Mouse (Mus musculus) forebrain, embryonic 12.5 days (tissue): ENCODE measurements around the gene Atrnl1. TPM values are rescaled to one million over a fixed set of nuclear protein-coding genes. Genes with fewer than 3 reads are reported as not detected.

ENCODE experiments used
- ATAC-seq: fragments of 200-750 bp; cut with Nextera tagmentation; 2 replicates; pipeline ENCODE4 v1.8.0; 2017; ENCODE audit warnings: moderate TSS enrichment; ENCODE audit not compliant: low FRiP score
- H3K27ac ChIP-seq: fragments of 300-500 bp; sonication (generic); 2 replicates; pipeline ENCODE4 v1.5.1; 2016; ENCODE audit warnings: mild to moderate bottlenecking
- H3K27me3 ChIP-seq: fragments of 300-500 bp; sonication (generic); 2 replicates; pipeline ENCODE4 v1.6.1; 2016; ENCODE audit warnings: mild to moderate bottlenecking
- H3K36me3 ChIP-seq: fragments of 300-500 bp; sonication (generic); replicated peaks from 2 replicates; pipeline ENCODE4 v1.6.1; 2016; ENCODE audit warnings: mild to moderate bottlenecking
- H3K4me1 ChIP-seq: fragments of 300-500 bp; sonication (generic); 2 replicates; pipeline ENCODE4 v1.6.1; 2016
- H3K4me2 ChIP-seq: fragments of 300-500 bp; sonication (generic); 2 replicates; pipeline ENCODE4 v1.6.1; 2016; ENCODE audit warnings: mild to moderate bottlenecking, moderate library complexity
- H3K4me3 ChIP-seq: fragments of 300-500 bp; sonication (generic); replicated peaks from 2 replicates; pipeline ENCODE4 v1.5.1; 2016; ENCODE audit warnings: mild to moderate bottlenecking
- H3K9ac ChIP-seq: fragments of 300-500 bp; sonication (generic); 2 replicates; pipeline ENCODE4 v1.6.1; 2016; ENCODE audit warnings: mild to moderate bottlenecking
- H3K9me3 ChIP-seq: fragments of 300-500 bp; sonication (generic); 2 replicates; pipeline ENCODE4 v1.6.1; 2016
- WGBS: fragments of 180-500 bp; shearing (Covaris S2); methylation state at CpG from one replicate; pipeline ENCODE4 v1.1.7; 2016; 5-methylcytosine and 5-hydroxymethylcytosine counted together
- polyA plus RNA-seq: library from polyadenylated mRNA; unstranded; fragments of >200 nt; fragmentation: Nextera tagmentation; extraction: Ambion mirVana; gene quantifications from 2 replicates; pipeline ENCODE4 v1.2.1, GENCODE M21; 2016

Atrnl1 gene
- polyA plus RNA-seq, 1 experiment from 2014 or later: 7.8 TPM

DNA sequence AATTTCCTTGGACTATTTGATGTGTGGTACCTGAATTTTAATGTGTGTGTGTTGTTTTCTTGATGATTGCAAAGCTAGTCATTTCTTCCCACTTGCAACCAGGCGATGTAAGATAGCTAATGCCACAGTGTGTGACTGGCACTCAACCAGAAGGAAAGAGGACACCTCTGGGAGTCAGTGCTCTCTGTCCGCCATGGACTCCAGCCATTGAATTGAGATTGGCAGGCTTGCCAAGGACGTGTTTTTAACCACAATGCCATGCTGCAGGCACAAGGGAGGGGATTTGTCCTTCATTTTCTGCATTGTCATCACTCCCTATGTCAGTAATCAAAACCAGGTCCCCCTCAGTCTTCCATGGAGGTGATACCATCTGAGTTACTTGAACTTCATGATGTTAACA, 126.6 kb downstream of the Atrnl1 start:
- H3K27me3 ChIP-seq: no peaks in the 10 kb centered on the region
- H3K9me3 ChIP-seq: no peaks in the 10 kb centered on the region
- no peak overlapping the region for H3K4me3 ChIP-seq
- 82% methylated on average over 3 of the region's 3 CpGs for WGBS
- H3K27ac ChIP-seq: no peak overlapping the region
- ATAC-seq: no peak
- no peak overlapping the region for H3K4me2 ChIP-seq
- no peaks in the 10 kb centered on the region for H3K4me1 ChIP-seq
- no peak overlapping the region for H3K9ac ChIP-seq
- peaks cover 11% of the 10 kb centered on the region for H3K36me3 ChIP-seq

- Histone ChIP-seq H3K27ac (no peak overlapping the region), H3K9ac (no peak overlapping the region), H3K36me3 (no peaks in the 10 kb centered on the region), H3K4me2 (no peak overlapping the region), H3K9me3 (no peaks in the 10 kb centered on the region), H3K27me3 (no peaks in the 10 kb centered on the region), H3K4me3 (no peak overlapping the region), H3K4me1 (no peaks in the 10 kb centered on the region)
- no peak for ATAC-seq
- 64% methylated on average over 9 of the region's 9 CpGs for WGBS
These were observed 134.7 kb downstream of the Atrnl1 start for GRCm38 (mm10) chr19:57745579-57745978.

DNA sequence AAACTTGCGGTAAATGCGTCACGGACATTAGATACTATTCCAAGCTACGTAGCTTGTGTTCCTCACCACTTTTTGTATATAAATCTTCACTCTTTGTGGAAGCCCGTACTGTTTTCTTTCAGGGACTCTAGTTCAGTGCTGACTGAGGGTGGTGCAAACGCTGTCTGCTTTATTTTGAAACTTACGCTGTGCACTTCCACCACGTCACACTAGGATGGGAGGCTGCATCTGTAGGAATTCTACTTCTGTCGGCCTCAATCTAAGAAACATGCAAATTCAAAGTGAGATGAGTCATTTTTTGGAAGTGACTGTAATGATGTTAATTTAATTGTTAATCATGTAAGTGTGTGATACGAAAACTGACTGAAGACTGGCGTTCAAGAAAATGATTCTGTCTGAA, 135.7 kb downstream of the Atrnl1 start:
- Histone ChIP-seq H3K36me3 (no peaks in the 10 kb centered on the region), H3K9ac (no peak overlapping the region), H3K4me2 (no peak overlapping the region), H3K4me3 (no peak overlapping the region), H3K9me3 (no peaks in the 10 kb centered on the region), H3K27ac (no peak overlapping the region), H3K27me3 (no peaks in the 10 kb centered on the region), H3K4me1 (no peaks in the 10 kb centered on the region)
- ATAC-seq: no peak
- WGBS: 91% methylated on average over 11 of the region's 11 CpGs

DNA sequence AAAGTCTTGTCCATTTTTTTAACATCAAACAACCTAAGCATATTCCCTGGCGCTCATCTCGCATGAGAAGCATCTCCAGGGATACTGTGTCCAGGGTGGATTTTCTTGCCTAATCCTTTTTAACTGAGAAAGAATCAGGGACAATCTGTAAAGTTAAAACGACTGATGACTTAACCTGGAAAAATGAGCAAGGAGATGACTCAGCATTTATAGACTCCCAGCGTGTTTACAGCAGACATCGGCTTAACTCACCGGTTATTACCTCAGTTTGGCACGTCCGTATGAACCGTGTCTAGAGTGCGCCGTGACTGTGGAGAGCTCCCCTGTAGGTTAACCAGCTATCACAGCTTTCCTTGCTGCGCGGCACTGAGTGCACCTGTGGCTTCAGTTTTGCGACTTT, 141.4 kb downstream of the Atrnl1 start:
- Histone ChIP-seq H3K4me3 (no peak overlapping the region), H3K27me3 (no peaks in the 10 kb centered on the region), H3K27ac (no peak overlapping the region), H3K9me3 (no peaks in the 10 kb centered on the region), H3K4me2 (no peak overlapping the region), H3K4me1 (no peaks in the 10 kb centered on the region), H3K36me3 (peaks cover 4% of the 10 kb centered on the region; the same call in 1 of the 2 replicates), H3K9ac (no peak overlapping the region)
- 93% methylated on average over 14 of the region's 14 CpGs for WGBS
- ATAC-seq: no peak

DNA sequence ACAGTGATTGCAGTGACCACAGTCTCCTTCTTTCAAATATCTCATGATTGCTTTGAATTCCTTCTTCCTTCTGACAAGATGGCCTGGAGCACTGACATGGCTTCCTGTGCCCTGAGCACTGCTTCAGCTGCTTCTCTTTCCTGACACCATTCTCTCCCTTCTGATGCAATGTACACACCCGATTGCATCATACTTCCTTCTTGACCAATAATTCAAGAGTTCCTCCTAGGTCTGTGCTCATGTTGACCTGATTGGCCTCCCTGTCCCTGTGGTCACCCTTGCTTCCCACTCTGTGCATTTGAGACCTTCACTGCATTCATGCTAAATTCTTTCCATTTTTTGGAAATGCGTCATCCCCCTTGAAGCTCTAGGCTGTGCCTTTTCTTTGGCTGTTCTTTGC, 151.7 kb downstream of the Atrnl1 start:
- ATAC-seq: no peak
- Histone ChIP-seq H3K9ac (no peak overlapping the region), H3K27me3 (no peaks in the 10 kb centered on the region), H3K4me2 (no peak overlapping the region), H3K4me3 (no peak overlapping the region), H3K4me1 (no peaks in the 10 kb centered on the region), H3K36me3 (peaks cover 9% of the 10 kb centered on the region; the same call in 1 of the 2 replicates), H3K27ac (no peak overlapping the region), H3K9me3 (no peaks in the 10 kb centered on the region)
- 96% methylated on average over 2 of the region's 2 CpGs for WGBS

DNA sequence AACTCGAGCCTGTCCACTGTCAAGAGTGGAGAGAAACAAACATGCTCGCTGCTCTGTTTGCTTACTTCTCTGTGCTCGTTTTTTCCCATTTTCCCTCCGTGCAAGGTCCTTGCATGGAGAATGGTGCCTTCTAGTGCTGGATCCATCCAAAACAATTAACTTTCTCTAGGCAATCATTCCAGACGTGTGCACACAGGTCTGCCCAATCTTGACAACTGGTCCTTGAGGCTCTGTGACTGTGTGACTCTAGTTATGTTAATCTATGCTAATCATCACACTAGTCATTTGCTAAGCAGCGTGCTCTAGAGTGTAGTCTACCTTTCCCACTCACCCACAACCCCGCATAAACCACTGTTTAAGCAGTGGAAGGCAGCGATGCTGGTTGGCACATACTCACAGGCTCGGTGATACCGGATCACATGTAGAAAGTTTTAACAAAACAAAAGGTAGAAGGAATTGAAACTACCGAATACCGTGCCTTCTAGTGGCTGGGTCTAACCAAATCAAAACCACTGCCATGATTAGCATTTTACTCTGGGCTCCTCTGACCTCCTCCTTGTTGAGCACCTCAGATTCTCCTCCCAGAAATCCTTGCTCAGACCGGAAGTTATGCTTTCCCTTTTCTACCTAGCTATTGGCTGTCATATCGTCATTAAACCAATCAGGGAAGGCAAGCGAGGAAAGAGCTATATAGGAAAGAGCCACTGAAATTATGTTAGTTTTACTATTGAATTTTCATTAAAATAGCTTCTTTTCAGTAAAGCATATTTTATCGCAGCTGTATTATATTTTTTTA, 153.9 kb downstream of the Atrnl1 start:
- no peak for ATAC-seq
- Histone ChIP-seq H3K9ac (no peak overlapping the region), H3K4me3 (no peak overlapping the region), H3K4me1 (no peaks in the 10 kb centered on the region), H3K27me3 (no peaks in the 10 kb centered on the region), H3K9me3 (no peaks in the 10 kb centered on the region), H3K27ac (no peak overlapping the region), H3K4me2 (no peak overlapping the region), H3K36me3 (peaks cover 9% of the 10 kb centered on the region; the same call in 1 of the 2 replicates)
- WGBS: 79% methylated on average over 16 of the region's 16 CpGs

DNA sequence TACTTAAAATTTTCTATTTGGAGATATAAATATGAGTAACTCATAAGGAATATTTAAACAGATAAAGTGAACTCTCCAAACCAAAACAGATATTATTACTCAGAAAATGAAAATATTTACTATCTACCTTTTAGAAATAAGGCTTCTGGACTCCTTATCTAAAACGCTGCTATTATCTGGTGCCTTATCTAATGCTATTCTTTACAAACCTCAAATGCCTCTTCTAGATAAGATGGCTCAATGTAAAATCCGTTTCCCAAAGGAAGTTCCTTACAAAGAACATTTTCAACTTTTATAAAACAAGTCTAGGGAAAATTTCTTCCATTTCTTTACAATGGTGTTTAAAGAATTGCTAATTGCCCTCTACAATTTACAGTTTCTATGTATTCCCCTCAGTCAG, 156.2 kb downstream of the Atrnl1 start:
- Histone ChIP-seq H3K27me3 (no peaks in the 10 kb centered on the region), H3K4me3 (no peak overlapping the region), H3K27ac (no peak overlapping the region), H3K9ac (no peak overlapping the region), H3K4me1 (no peaks in the 10 kb centered on the region), H3K36me3 (no peaks in the 10 kb centered on the region), H3K9me3 (no peaks in the 10 kb centered on the region), H3K4me2 (no peak overlapping the region)
- ATAC-seq: no peak
- WGBS: 83% methylated on average over 2 of the region's 2 CpGs

GRCm38 (mm10) chr19:57768661-57769060, 157.8 kb downstream of the Atrnl1 start:
- Histone ChIP-seq H3K9ac (no peak overlapping the region), H3K4me1 (no peaks in the 10 kb centered on the region)
- no peak for ATAC-seq

DNA sequence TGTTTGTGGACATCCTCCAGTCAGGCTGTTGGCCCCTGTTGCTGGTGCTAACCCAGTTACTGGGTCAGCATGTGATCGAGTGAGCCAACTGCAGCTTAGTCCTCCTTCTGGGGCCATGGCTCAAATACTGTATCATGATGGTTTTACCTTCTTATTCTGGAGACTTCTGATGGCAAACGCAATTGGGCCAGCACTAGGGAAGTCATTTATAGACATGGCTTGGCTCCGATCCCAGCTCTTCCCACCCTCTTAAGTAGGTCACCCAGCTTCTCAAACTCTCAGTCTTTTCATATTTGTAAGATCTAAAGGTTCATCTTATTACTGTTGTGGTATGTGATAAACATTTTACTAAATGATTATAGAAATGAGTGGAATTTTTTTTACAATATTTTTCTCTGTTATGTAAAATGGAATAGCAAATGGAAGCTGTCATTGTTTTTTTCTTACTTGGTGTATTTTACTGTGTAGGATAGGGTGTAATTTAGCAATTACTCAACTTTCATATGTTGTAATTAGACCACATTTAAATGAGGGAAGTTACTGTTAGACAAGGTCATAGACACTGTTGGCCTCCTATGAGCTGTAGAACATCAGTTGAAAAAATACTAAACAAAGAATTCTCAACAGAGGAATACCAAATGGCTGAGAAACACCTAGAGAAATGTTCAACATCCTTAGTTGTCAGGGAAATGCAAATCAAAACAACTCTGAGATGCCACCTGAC, 171.7 kb downstream of the Atrnl1 start:
- ATAC-seq: no peak
- 95% methylated on average over 3 of the region's 3 CpGs for WGBS

More at GRCm38 (mm10) chr19:57768661-57769060, 157.8 kb downstream of the Atrnl1 start:
- Histone ChIP-seq H3K4me3 (no peak overlapping the region), H3K4me2 (no peak overlapping the region), H3K36me3 (no peaks in the 10 kb centered on the region), H3K27ac (no peak overlapping the region), H3K9me3 (no peaks in the 10 kb centered on the region), H3K27me3 (no peaks in the 10 kb centered on the region)
- 94% methylated on average over 11 of the region's 11 CpGs for WGBS

GRCm38 (mm10) chr19:57786699-57787098, 175.9 kb downstream of the Atrnl1 start:
- Histone ChIP-seq H3K27me3 (no peaks in the 10 kb centered on the region), H3K27ac (no peak overlapping the region), H3K36me3 (0 out of 2 replicates have a peak, but pooled peaks cover 2% of the 10 kb centered on the region), H3K9me3 (no peaks in the 10 kb centered on the region), H3K4me3 (no peak overlapping the region), H3K9ac (no peak overlapping the region), H3K4me2 (no peak overlapping the region), H3K4me1 (peaks cover 3% of the 10 kb centered on the region; the same call in 1 of the 2 replicates)
- 81% methylated on average over 5 of the region's 5 CpGs for WGBS
- no peak for ATAC-seq

More for the DNA sequence above, 171.7 kb downstream of the Atrnl1 start:
- H3K4me1 ChIP-seq: peaks cover 3% of the 10 kb centered on the region; the same call in 1 of the 2 replicates
- H3K4me3 ChIP-seq: no peak overlapping the region
- H3K9ac ChIP-seq: no peak overlapping the region
- no peaks in the 10 kb centered on the region for H3K36me3 ChIP-seq
- no peaks in the 10 kb centered on the region for H3K9me3 ChIP-seq
- no peak overlapping the region for H3K4me2 ChIP-seq
- H3K27ac ChIP-seq: no peak overlapping the region
- no peaks in the 10 kb centered on the region for H3K27me3 ChIP-seq

GRCm38 (mm10) chr19:57802207-57802606, 191.4 kb downstream of the Atrnl1 start:
- Histone ChIP-seq H3K9ac (no peak overlapping the region), H3K4me3 (no peak overlapping the region), H3K27ac (no peak overlapping the region), H3K4me2 (no peak overlapping the region), H3K36me3 (no peaks in the 10 kb centered on the region), H3K27me3 (no peaks in the 10 kb centered on the region), H3K4me1 (no peaks in the 10 kb centered on the region), H3K9me3 (no peaks in the 10 kb centered on the region)
- 91% methylated on average over 9 of the region's 9 CpGs for WGBS
- ATAC-seq: no peak

DNA sequence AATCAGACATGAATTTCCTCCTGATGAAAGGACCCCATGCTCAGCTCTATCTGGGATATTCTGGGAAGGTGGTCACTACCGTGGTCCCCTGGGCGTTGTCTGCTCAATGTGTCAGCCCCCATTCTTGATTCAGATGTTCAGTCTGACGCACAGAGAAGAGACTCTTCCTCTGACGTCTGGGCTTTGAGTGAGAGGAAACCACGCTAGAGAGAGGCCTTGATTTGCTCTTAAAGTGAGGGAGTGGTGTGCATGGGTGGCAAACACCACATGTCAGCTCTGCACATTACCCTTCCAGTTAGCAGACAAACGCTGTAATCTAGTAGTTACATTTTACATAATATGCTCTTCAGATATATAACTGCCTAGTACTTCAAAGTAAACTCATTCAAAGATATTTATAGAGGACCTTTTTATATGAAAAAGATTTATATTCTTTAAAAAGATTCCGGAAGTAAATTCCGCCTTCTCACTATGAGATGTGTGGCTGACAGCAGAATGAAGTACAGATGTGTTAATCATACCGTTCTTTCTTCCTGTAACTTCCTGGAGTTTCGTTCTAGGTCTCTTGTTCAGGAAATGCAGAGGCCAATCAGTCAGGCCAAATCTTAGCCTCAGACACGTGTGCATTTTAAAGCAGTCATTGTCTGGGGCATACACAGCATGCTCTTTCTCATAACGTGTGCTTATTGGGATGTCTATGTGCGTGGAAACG, 192.1 kb downstream of the Atrnl1 start:
- ATAC-seq: no peak
- Histone ChIP-seq H3K27ac (no peak overlapping the region), H3K4me3 (no peak overlapping the region), H3K4me1 (no peaks in the 10 kb centered on the region), H3K9ac (no peak overlapping the region), H3K27me3 (no peaks in the 10 kb centered on the region), H3K4me2 (no peak overlapping the region), H3K9me3 (no peaks in the 10 kb centered on the region), H3K36me3 (no peaks in the 10 kb centered on the region)
- WGBS: 87% methylated on average over 14 of the region's 14 CpGs
